Mouse (Mus musculus) neural tube, embryonic 10.5 days (tissue): ENCODE data around the gene Mef2d.

ENCODE experiments used
- DNase-seq: peaks from one replicate; pipeline ENCODE4 v3.0.0-alpha.2; 2017; ENCODE audit warnings: low spot score; ENCODE audit errors: extremely low spot score

Mef2d gene

DNA sequence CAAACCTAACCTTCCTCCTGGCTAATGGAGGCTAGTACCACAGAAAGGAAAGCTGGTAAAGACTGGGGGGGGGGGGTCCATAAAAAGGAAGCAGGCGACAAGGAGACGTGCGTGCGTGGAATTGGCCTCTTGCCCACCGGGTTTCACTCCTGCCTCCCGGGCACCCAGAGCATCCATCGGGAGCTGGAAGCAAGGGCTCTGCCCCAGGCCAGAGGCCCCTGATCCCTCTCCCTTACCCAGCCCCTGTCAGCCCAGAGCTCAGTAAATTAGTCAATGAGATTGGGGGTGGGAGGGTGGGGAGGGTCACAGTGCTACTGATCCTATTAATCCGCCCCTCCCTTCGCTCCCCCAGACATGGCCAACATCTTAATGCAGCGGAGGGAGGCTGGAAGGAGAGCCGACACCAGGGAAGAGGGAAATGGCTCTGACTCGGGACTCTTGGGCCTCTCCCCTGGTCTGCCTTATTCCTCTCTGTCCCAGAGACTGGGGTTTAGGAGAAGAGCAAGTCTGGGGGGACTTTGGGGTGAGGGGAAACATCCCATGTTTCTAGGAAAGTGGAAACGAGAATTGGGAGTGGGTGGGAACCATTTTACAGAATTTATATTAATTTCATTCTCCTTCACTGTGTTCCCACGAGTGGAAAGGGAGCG is 65.4 kb downstream of the Mef2d start:
- peak; percentile 36 for DNase-seq

DNA sequence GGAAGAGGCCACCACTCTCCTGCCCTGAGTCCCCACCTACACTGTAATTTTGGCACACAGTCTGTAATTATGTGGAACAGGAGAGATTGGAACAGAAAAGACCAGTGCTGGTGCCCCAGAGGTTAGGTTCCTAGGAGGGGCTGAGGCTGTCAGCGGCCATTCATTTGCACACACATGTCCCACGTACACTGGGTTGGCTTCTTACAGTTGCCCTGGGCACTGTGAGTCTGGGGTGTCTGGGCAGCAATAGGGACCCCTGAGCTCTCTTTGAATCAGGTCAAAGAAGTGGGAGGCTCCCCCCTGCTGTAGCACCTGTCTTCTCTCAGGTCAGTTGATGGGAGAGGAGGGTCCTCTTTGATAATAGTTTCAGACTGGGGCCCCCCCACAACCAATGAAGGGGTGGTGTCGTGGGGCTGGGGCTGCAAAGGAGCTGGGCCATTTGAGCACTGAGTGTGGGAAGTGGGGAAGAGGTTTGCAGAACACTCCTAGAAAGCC is 66.1 kb downstream of the Mef2d start:
- DNase-seq, result no peak

DNA sequence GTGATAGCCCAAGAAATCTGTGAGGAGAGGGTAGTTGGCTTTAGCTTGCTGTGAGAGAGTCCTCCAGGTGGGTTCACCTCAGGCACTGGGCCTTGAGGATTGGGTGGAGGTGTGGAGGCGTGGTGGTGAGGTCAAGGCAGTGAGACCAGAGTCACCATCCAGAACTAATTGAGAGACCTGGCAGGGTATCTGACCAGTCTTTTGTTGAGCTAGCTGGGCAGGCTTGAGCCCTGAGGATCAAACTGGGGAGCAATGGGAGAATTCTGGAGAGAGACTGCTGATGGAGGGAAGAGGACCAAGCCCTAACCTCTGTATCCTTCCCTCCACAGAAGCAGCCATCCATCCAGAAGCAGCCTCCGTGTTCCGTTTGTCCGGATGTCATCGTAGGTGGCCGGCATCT is 67.1 kb downstream of the Mef2d start:
- no peak for DNase-seq

DNA sequence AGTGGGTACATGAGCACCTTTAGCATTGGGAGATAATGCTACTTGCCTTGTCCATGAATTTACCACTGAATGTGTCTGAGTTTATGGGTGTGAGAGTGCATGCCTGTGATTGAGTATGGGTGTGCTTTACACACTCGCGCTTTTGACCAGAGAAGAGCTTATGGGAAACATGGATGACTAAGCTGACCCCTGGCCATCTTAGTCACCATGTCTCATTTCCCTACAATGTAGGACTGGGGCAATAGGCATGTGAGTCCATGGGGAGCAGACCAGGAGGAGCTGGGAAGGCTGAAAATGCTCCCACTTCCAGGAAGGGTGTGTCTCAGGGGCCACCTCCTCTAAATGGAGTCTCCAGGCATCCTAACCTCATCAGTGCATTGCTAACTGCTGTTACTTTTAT is 67.9 kb downstream of the Mef2d start:
- no peak for DNase-seq

DNA sequence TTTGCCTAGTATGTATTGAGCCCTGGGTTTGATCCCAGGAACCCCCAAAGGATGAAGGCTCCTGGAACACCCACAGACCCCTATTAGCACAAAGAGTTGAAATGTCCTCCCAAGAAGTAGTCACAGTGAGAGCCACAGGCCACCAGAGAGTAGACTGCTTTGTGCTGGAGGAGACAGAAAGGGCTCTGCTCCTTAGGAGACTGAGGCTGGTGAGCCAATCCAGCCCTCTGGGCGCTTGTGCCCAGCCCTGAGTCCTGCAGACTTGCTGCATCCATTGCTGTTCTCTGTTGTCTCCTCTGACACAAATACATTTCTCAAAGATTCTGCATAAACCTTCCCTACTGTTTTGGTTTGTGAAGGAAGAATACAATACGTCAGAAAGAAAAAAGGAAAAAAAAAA is 68.7 kb downstream of the Mef2d start:
- peak; percentile 17 for DNase-seq

DNA sequence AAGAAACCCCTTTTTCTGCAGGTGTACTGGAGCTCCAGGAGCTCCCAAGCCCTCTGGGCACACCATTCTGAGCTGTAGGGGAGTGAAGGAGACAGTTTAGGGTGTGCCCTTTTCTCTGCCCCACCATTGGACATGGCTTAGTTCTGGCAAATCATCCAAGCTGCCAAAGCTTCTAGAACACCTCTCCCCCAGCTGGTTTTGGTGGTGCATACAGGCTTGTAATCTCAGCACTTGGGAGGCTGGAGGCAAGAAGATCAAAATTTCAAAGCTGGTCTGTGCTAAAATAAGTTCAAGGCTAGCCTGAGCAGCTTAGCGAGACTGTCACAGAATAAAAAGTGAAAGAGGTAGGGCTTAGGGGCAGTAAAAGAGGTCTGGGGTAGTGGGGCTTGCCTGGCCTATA is 70.2 kb downstream of the Mef2d start:
- DNase-seq, result no peak

DNA sequence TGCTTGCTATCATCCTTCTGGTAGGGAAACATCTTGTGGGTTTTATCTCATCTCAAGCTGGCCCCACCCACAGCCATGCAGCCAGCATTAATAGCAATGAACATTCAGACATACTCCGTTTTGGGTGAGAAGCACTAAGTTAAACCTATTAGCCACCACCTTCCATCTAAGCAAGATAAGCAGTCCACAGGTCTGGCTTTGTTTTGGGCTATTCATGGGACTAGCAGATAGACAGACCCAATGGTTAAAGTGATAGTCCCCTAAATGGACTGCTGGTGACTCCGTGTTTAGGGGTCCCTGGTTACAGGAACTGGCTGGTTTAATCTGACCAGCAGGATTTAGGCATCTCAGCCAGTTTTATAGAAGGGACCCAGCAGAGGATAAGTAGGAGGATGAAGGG is 70.8 kb downstream of the Mef2d start:
- DNase-seq, result no peak

DNA sequence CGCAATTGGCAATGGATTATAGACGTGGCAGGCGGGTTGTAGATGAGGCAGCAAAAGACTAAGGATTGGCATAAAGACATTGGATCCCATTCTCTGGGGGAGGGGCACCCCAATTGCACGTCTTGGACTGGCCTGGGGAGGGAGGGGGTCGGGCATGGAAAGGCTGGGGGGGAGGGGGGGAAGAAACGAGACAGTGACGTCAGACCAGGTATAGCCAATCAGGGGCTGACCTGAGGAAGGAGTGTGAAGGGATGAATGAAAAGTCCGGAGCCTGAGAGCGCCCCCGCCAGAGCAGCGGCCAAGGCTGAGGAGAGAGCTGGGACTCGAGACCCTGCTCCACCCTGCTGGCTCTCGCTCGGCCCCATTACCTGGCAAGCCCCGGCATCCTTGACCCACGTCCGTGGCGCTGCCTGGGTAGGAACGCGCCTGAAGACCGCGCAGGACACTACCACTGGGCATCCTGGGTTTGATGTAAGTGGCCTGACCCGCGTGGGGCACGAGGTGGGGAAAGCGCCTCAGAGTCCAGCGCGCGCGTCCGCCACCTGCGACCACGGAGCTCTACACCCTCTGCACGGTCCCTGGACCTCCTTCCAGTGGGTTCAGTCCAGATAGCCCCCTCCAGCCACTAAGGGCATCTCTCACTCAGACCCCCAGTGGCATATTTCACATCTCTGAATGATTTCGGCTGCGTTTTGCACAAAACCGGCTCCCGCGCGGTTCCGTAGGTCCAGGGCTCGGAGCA is 72.2 kb downstream of the Mef2d start:
- DNase-seq, result no peak

DNA sequence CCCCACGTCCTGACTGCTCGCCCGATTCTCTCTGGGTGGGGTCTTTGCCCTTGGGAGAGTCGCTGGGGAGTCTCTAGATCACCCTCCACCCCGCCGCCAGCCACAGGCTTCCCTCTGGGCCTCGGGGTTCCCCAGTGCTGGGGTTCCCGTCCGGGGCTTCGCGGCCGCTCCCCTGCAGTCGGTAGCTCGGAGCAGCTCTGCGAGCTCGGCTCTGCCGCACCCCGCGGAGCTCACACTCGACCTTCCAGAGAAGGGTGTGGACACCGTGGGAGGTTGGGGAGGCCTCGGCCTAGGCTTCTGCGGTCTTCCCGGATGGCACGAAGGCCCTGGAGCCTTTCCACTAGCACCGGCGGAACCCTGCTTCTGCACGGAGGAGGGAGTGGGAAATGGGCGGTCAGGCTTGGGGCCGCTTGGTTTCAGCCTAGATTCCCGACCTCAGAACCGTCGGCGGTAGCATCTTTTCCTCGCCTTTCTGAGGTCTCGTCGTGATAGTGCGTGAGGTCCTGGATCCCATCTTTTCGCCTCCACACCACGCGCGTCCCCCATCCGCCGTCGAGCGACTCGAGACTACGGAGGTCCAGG is 72.9 kb downstream of the Mef2d start:
- DNase-seq, result no peak

DNA sequence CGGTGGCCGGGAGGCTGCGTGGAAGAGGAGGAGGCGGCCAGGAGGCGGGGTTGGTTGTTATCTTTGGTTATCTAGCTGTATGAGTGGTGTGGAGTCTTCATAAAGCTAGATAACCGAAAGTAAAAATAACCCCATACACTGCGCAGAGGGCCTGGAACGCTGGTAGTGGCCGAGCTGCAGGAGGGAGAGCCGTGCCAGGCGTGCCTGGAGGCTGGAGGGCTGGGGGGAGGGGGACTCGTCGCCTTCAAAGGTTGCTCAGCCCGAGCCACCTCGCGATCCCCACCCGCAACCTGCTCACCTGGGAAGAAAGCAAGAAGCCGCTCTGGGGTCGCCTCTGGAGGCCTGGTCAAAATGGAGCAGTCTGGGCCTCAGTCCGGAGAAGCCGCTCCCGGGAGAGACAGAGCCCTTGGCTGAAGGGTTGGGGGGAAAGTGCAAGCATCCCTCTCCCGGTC is 73.4 kb downstream of the Mef2d start:
- peak; percentile 64 for DNase-seq

DNA sequence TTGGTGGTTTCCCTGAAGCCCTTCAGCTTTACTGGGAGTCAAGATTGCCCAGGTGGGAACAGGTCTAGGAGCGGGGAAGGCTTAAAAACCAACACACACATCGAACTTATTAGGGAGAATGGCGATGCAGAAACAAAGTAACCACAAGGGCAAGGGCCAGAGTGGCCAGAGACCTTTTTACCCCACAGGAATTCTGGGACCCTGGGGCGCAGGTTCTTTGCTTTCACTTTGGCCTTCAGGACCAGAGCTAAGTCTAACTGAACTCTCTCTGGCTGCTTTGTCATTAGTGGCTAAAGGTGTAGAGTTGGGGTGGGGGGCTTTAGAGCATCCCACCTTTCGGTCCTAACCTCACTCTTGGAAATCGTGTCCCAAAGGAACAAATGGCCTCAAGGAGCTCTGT is 73.9 kb downstream of the Mef2d start:
- no peak for DNase-seq

DNA sequence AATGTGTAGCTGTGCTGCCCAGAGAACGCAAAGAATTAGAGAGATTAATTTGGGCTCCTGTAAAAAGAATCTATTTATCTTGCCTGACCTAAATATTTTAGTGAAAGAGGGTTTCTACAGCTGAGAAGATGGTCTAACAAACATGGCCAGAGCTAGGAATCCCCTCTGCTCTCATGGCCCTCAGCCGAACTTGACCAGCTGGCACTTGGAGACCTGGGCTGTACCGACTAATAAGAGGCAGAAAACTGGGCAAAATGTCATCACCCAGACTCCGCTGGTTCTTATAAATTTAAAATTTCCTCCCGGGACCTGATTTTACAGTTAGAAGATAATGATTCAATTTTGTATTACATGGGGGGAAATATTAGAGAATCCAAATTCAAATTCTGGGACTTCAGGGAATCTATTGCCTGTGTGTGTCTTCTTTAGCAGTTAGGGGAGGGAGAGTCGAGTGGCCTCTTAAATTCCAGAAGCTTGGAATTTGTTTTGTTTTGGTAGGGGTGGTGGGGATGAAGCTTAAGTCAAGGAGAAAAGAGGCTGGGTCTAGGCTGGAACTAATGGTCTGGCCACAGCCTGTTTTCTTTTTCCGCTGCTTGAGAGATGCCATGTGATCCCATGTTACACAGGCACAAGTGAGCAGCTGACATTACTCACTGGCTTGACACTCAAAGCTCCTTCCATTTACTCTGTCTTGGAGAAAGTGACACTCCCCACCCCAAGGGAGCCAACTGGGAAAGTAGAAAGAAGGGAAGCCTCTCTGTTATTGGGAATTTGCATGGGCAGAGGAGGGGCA is 74.6 kb downstream of the Mef2d start:
- no peak for DNase-seq

DNA sequence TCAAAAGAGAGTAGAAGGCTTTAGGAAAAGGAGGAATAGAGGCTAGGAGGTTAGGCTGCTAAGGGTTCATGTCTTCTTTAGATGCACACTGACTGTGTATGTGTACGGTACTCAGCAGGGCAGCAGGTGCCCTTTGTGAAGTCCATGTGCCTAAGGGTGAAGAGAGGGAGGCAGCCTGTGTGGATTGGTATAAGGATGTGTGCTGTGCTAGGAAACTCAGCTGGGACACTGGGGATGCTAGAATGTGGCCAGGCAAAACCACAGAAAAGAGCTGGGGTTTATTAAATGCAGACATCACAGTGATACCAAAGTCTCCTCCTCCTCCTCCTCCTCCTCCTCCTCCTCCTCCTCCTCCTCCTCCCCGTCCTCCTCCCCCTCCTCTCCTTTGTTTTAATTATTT is 75.5 kb downstream of the Mef2d start:
- DNase-seq, result no peak

DNA sequence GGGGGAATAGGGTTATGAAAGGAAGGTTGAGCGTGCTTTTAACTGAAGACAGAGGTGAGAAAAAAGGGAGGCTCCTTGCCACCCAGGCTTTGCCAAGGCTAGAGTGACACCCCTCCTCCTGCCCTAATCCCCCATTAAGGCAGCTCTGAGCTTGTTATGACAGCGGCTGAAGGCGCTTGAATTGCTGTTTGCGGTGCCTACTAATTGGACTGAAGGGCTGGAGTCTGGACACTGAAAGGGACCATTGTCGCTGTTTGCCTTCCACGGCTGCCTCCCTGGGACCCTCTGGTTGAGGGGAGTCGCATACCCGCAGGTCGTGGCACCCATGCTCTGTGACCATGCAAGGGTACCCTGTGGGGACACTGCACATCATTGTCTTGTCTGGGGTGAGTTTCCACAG is 77.8 kb downstream of the Mef2d start:
- no peak for DNase-seq

DNA sequence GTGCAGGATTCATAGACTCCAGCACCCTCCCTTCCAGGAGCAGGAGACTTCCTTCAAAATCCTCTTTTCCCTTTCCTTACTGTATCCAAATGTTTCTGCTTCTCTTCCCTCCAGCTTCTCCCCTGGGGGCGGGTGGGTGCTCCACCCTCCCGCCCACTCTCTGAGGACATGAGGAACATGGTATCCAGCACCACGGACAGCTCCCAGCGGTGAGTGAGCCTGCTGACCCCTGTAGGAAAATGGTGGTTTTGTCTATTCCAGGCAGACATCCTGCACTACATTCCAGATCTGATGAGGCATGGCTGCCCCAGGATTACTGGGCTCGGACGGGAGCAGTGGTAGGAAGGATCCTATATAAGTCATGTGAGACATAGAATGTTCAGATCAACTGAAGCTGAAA is 78.7 kb downstream of the Mef2d start:
- DNase-seq, result peak; percentile 82
